Mouse (Mus musculus): Measurements from ENCODE around the gene Slc26a3. TPM values are rescaled to one million over a fixed set of nuclear protein-coding genes. Genes with fewer than 3 reads are reported as not detected.

The Slc26a3 gene
- total and polyA plus RNA-seq, 3 experiments, result 1.2 to 1.6 (median 1.3) TPM

- no peaks in the 10 kb centered on the region for H3K79me2 ChIP-seq (replicated peaks; ENCODE audit: control insufficient read depth, insufficient read depth, low read length)
- no peaks in the 10 kb centered on the region for H3K27me3 ChIP-seq (ENCODE audit: control insufficient read depth, insufficient read depth, low read length)
- no peak overlapping the region for H3K4me3 ChIP-seq
- no peak overlapping the region for H3K27ac ChIP-seq
- no peaks in the 10 kb centered on the region for H3K4me1 ChIP-seq (ENCODE audit: control insufficient read depth, insufficient read depth, low read length)
- H3K9ac ChIP-seq (ENCODE audit: low read depth, low read length), result no peak overlapping the region
- DNase-seq, result no peak
- TF ChIP-seq POLR2A (IDR thresholded peaks at IDR 0.05; ENCODE audit: insufficient read depth, low read depth, low read length) (no peak), EP300 (IDR thresholded peaks at IDR 0.05; ENCODE audit: insufficient read depth, low read depth, low read length) (no peak), CTCF (IDR thresholded peaks at IDR 0.05) (no peak)
- no peaks in the 10 kb centered on the region for H3K36me3 ChIP-seq (ENCODE audit: control insufficient read depth, insufficient read depth, low read length)
- WGBS, result 73% methylated on average over 6 of the region's 6 CpGs
- intact Hi-C loops (cut with DNase I), result loop anchor here (1.0 kb wide), 1 partner anchor 211 kb away; no protein-coding TSS in a partner anchor
These were observed 117.8 kb downstream of the Slc26a3 start for GRCm38 (mm10) chr12:31508496-31508895.

DNA sequence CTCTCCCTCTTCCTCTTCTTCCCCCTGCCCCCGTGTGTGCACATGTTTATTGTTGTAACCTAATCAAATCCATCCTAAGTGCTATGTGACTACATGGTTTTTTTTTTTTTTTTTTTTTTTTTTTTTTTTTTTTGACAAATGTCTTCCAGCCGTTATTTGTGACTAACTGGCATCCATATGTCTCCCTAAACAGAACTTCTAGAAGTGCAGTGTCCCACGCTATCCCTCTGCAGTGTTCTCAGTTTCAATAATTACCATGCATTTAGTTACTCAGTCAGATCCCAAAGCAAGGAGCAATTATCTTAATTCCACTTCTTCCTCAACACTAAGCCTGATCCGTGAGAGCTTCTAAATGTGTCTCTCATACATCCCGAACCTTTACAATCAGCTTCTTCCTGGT lies 120.5 kb downstream of the Slc26a3 start:
- 38% methylated on average over 5 of the region's 5 CpGs for WGBS
- DNase-seq, result no peak
- intact Hi-C loops (cut with DNase I), result no loop called here

DNA sequence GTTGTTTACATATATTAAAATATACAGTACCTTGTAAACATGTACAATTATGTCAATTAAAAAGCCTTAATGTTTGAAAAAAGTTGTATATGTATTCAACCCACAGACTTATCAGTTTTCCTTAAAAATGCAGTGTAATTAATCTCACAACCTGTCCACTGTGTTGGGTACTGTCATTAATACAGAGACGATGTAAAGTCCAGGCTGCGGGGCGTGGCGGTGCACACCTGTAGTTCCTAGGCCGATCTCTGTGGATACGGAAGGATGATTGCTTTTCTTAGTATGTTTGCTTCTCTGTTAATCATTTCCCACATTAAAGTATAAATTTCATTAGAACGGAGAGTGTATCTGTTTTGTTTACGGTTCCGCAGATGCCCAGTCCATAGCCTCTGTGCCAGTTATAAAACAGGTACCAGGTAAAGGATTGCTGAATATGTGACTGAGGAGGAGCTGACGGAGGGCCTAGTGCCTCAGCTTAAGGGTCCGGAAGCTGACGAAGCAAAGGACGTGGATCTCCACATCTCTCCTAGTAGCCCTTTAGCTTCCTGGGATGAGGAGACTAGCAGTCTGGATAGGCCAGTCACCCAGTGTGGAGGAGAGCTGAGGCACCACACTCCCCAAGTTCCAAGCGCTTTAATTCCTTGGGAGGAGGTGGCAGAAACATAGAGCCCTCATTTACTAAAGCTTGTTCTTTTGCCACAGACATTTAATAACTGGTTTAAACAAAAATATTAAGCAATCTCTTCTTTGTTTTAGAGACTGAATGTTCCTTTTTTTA lies 122.2 kb downstream of the Slc26a3 start:
- Histone ChIP-seq H3K79me2 (replicated peaks; ENCODE audit: control insufficient read depth, insufficient read depth, low read length) (no peaks in the 10 kb centered on the region), H3K36me3 (ENCODE audit: control insufficient read depth, insufficient read depth, low read length) (no peaks in the 10 kb centered on the region), H3K4me1 (ENCODE audit: control insufficient read depth, insufficient read depth, low read length) (no peaks in the 10 kb centered on the region), H3K4me3 (no peak overlapping the region), H3K27ac (no peak overlapping the region), H3K27me3 (ENCODE audit: control insufficient read depth, insufficient read depth, low read length) (no peaks in the 10 kb centered on the region), H3K9ac (ENCODE audit: low read depth, low read length) (no peak overlapping the region)
- intact Hi-C loops (cut with DNase I), result no loop called here
- 92% methylated on average over 14 of the region's 14 CpGs for WGBS
- DNase-seq, result no peak
- TF ChIP-seq CTCF (IDR thresholded peaks at IDR 0.05) (no peak), POLR2A (IDR thresholded peaks at IDR 0.05; ENCODE audit: insufficient read depth, low read depth, low read length) (no peak), EP300 (IDR thresholded peaks at IDR 0.05; ENCODE audit: insufficient read depth, low read depth, low read length) (no peak)

More for the DNA sequence above, 120.5 kb downstream of the Slc26a3 start:
- H3K4me3 ChIP-seq, result no peak overlapping the region
- H3K27me3 ChIP-seq (ENCODE audit: control insufficient read depth, insufficient read depth, low read length), result no peaks in the 10 kb centered on the region
- H3K79me2 ChIP-seq (replicated peaks; ENCODE audit: control insufficient read depth, insufficient read depth, low read length), result no peaks in the 10 kb centered on the region
- no peaks in the 10 kb centered on the region for H3K4me1 ChIP-seq (ENCODE audit: control insufficient read depth, insufficient read depth, low read length)
- H3K9ac ChIP-seq (ENCODE audit: low read depth, low read length), result no peak overlapping the region
- TF ChIP-seq EP300 (IDR thresholded peaks at IDR 0.05; ENCODE audit: insufficient read depth, low read depth, low read length), result no peak
- no peak for TF ChIP-seq POLR2A (IDR thresholded peaks at IDR 0.05; ENCODE audit: insufficient read depth, low read depth, low read length)
- TF ChIP-seq CTCF (IDR thresholded peaks at IDR 0.05), result no peak
- H3K27ac ChIP-seq, result no peak overlapping the region
- H3K36me3 ChIP-seq (ENCODE audit: control insufficient read depth, insufficient read depth, low read length), result no peaks in the 10 kb centered on the region

- Histone ChIP-seq H3K4me1 (ENCODE audit: control insufficient read depth, insufficient read depth, low read length) (no peaks in the 10 kb centered on the region), H3K4me3 (no peak overlapping the region), H3K79me2 (replicated peaks; ENCODE audit: control insufficient read depth, insufficient read depth, low read length) (no peaks in the 10 kb centered on the region), H3K9ac (ENCODE audit: low read depth, low read length) (no peak overlapping the region), H3K36me3 (ENCODE audit: control insufficient read depth, insufficient read depth, low read length) (no peaks in the 10 kb centered on the region), H3K27me3 (ENCODE audit: control insufficient read depth, insufficient read depth, low read length) (no peaks in the 10 kb centered on the region), H3K27ac (no peak overlapping the region)
- intact Hi-C loops (cut with DNase I), result no loop called here
- TF ChIP-seq CTCF (IDR thresholded peaks at IDR 0.05) (no peak), EP300 (IDR thresholded peaks at IDR 0.05; ENCODE audit: insufficient read depth, low read depth, low read length) (no peak), POLR2A (IDR thresholded peaks at IDR 0.05; ENCODE audit: insufficient read depth, low read depth, low read length) (no peak)
- WGBS, result 51% methylated on average over 6 of the region's 6 CpGs
- no peak for DNase-seq
These were observed 123.2 kb downstream of the Slc26a3 start for GRCm38 (mm10) chr12:31513724-31514503.

DNA sequence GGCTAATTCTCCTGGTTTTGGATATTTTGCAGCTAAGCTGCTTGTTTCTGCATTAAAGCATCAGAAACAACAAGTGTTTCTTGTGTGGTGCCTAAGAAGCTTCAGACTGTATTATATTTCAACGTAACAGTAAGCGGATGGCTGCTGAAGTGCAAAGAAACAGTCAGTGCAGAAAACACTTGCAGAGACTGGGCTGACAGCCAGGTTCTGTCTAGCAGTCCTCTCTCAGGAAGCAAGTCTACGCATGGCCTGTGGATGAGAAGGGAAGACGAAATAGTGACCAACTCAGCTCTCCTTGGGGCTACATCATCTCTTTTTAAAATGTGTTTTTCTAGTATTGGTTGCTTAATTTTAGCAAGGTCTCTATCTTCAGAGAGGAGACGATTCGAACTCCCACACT lies 129.4 kb downstream of the Slc26a3 start:
- TF ChIP-seq EP300 (IDR thresholded peaks at IDR 0.05; ENCODE audit: insufficient read depth, low read depth, low read length) (no peak), CTCF (IDR thresholded peaks at IDR 0.05) (no peak), POLR2A (IDR thresholded peaks at IDR 0.05; ENCODE audit: insufficient read depth, low read depth, low read length) (no peak)
- H3K4me3 ChIP-seq, result no peak overlapping the region
- intact Hi-C loops (cut with DNase I), result no loop called here
- H3K27me3 ChIP-seq (ENCODE audit: control insufficient read depth, insufficient read depth, low read length), result no peaks in the 10 kb centered on the region
- no peak overlapping the region for H3K27ac ChIP-seq
- DNase-seq, result no peak
- no peaks in the 10 kb centered on the region for H3K79me2 ChIP-seq (replicated peaks; ENCODE audit: control insufficient read depth, insufficient read depth, low read length)
- H3K9ac ChIP-seq (ENCODE audit: low read depth, low read length), result no peak overlapping the region
- H3K36me3 ChIP-seq (ENCODE audit: control insufficient read depth, insufficient read depth, low read length), result no peaks in the 10 kb centered on the region
- H3K4me1 ChIP-seq (ENCODE audit: control insufficient read depth, insufficient read depth, low read length), result no peaks in the 10 kb centered on the region
- 31% methylated on average over 6 of the region's 6 CpGs for WGBS

GRCm38 (mm10) chr12:31521371-31521770 lies 130.7 kb downstream of the Slc26a3 start:
- no peaks in the 10 kb centered on the region for H3K27me3 ChIP-seq (ENCODE audit: control insufficient read depth, insufficient read depth, low read length)
- no peaks in the 10 kb centered on the region for H3K36me3 ChIP-seq (ENCODE audit: control insufficient read depth, insufficient read depth, low read length)
- H3K4me1 ChIP-seq (ENCODE audit: control insufficient read depth, insufficient read depth, low read length), result no peaks in the 10 kb centered on the region
- intact Hi-C loops (cut with DNase I), result no loop called here
- no peak for TF ChIP-seq CTCF (IDR thresholded peaks at IDR 0.05)
- TF ChIP-seq EP300 (IDR thresholded peaks at IDR 0.05; ENCODE audit: insufficient read depth, low read depth, low read length), result no peak
- no peak for TF ChIP-seq POLR2A (IDR thresholded peaks at IDR 0.05; ENCODE audit: insufficient read depth, low read depth, low read length)
- no peak overlapping the region for H3K27ac ChIP-seq
- WGBS, result 65% methylated on average over 3 of the region's 3 CpGs
- no peak for DNase-seq
- no peak overlapping the region for H3K4me3 ChIP-seq
- no peak overlapping the region for H3K9ac ChIP-seq (ENCODE audit: low read depth, low read length)
- H3K79me2 ChIP-seq (replicated peaks; ENCODE audit: control insufficient read depth, insufficient read depth, low read length), result no peaks in the 10 kb centered on the region

Other genes with a start within 250 kb of the Slc26a3 start
- gene Gm6993, start 150.1 kb upstream of the Slc26a3 start, total RNA-seq (2021), result not detected
- not detected in 2 replicates for gene Gm6993, start 150.1 kb upstream of the Slc26a3 start, polyA plus RNA-seq (2012; rRNA removed)
- 10 to 100 TPM; 55.3 to 58.1 TPM for gene Lamb1, start 125.6 kb upstream of the Slc26a3 start, total RNA-seq (2021)
- 25.1 and 44.1 TPM in 2 replicates for gene Lamb1, start 125.6 kb upstream of the Slc26a3 start, polyA plus RNA-seq (2012; rRNA removed)
- gene Dld, start 39.4 kb upstream of the Slc26a3 start, total RNA-seq (2021), result 100 to 1,000 TPM; 374 to 406 TPM
- 85.0 and 180 TPM in 2 replicates for gene Dld, start 39.4 kb upstream of the Slc26a3 start, polyA plus RNA-seq (2012; rRNA removed)
- gene Cbll1, start 108.7 kb downstream of the Slc26a3 start, total RNA-seq (2021), result 10 to 100 TPM; 11.1 TPM
- gene Cbll1, start 108.7 kb downstream of the Slc26a3 start, polyA plus RNA-seq (2012; rRNA removed), result 4.6 and 7.0 TPM in 2 replicates
- gene Slc26a4, start 169.1 kb downstream of the Slc26a3 start, total RNA-seq (2021), result under 1 TPM; 0.18 to 0.52 TPM
- gene Slc26a4, start 169.1 kb downstream of the Slc26a3 start, polyA plus RNA-seq (2012; rRNA removed), result 0.12 TPM in 1 of 2 replicates, not detected in the other
- 10 to 100 TPM; 30.9 to 34.3 TPM for gene Bcap29, start 243.8 kb downstream of the Slc26a3 start, total RNA-seq (2021)
- 7.9 and 22.0 TPM in 2 replicates for gene Bcap29, start 243.8 kb downstream of the Slc26a3 start, polyA plus RNA-seq (2012; rRNA removed)